Mouse (Mus musculus) hindbrain, embryonic 11.5 days (tissue): ENCODE measurements at regions not wholly inside any gene's neighbourhood (a gene's known extent, or its start where the extent isn't known, plus 50 kb on each side); places are given as distances from the start of the nearest gene placed in this dataset.
"Not testable (repeated sequence)": the region's sequence is repeated elsewhere in the genome, so short reads cannot be mapped to it uniquely, and the experiment has no call there.

Source experiments
- ATAC-seq: fragments of 200-750 bp; cut with Nextera tagmentation; 2 replicates; pipeline ENCODE4 v1.8.0; 2017; ENCODE audit warnings: mild to moderate bottlenecking, moderate TSS enrichment, moderate library complexity; ENCODE audit not compliant: low FRiP score
- DNase-seq: peaks from one replicate; pipeline ENCODE4 v3.0.0-alpha.2; 2015; ENCODE audit warnings: low spot score
- H3K27ac ChIP-seq: fragments of 300-500 bp; sonication (generic); 2 replicates; pipeline ENCODE4 v1.5.1; 2014; ENCODE audit warnings: mild to moderate bottlenecking, low read depth, low read length
- H3K27me3 ChIP-seq: fragments of 300-500 bp; sonication (generic); 2 replicates; pipeline ENCODE4 v1.6.1; 2014; ENCODE audit warnings: mild to moderate bottlenecking, low read length, moderate library complexity, mixed read lengths; ENCODE audit not compliant: control insufficient read depth, insufficient read depth
- H3K36me3 ChIP-seq: fragments of 300-500 bp; sonication (generic); 2 replicates; pipeline ENCODE4 v1.6.1; 2014; ENCODE audit warnings: mild to moderate bottlenecking, low read length, moderate library complexity, mixed read lengths; ENCODE audit not compliant: control insufficient read depth, insufficient read depth
- H3K4me1 ChIP-seq: fragments of 300-500 bp; sonication (generic); replicated peaks from 2 replicates; pipeline ENCODE4 v1.6.1; 2014; ENCODE audit warnings: low read length, mixed read lengths; ENCODE audit not compliant: control insufficient read depth, insufficient read depth
- H3K4me2 ChIP-seq: fragments of 300-500 bp; sonication (generic); replicated peaks from 2 replicates; pipeline ENCODE4 v1.6.1; 2014; ENCODE audit warnings: mild to moderate bottlenecking, low read depth, low read length
- H3K4me3 ChIP-seq: fragments of 300-500 bp; sonication (generic); 2 replicates; pipeline ENCODE4 v1.5.1; 2014; ENCODE audit warnings: low read depth, low read length
- H3K9ac ChIP-seq: fragments of 300-500 bp; sonication (generic); 2 replicates; pipeline ENCODE4 v1.6.1; 2014; ENCODE audit warnings: low read depth, low read length
- H3K9me3 ChIP-seq: fragments of 300-500 bp; sonication (generic); 2 replicates; pipeline ENCODE4 v1.6.1; 2016; ENCODE audit warnings: low read length; ENCODE audit not compliant: control insufficient read depth
- WGBS: fragments of 180-500 bp; shearing (Covaris S2); extraction: QIAGEN DNeasy Blood & Tissue Kit; methylation state at CpG from one replicate; pipeline ENCODE4 v1.1.7; 2014; 5-methylcytosine and 5-hydroxymethylcytosine counted together

DNA sequence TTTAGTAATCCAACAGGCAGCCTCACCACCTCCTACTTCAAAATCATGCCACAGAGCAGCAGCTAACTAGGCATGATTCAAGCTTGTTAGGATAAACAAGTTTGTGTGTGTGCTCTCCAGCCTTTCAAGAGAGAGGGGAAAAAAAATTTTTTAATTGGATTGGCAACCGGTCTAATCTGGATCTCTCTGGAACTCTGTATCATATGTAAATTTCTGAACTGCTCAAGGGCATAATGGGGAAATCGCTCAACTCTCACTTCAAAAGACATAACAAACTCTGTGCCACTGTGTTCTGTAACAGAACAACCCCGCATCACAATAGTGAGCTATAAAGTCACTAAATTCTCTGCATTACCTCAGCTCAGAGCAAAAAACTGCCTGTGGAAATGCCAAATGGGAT, 147.9 kb upstream of the Krtap11-1 start:
- DNase-seq (no peak), ATAC-seq (no peak)
- Histone ChIP-seq H3K9me3 (no peaks in the 10 kb centered on the region), H3K27ac (no peak overlapping the region), H3K4me1 (no peaks in the 10 kb centered on the region), H3K9ac (no peak overlapping the region), H3K4me2 (no peak overlapping the region), H3K36me3 (no peaks in the 10 kb centered on the region), H3K27me3 (no peaks in the 10 kb centered on the region), H3K4me3 (no peak overlapping the region)
- 80% methylated on average over 3 of the region's 3 CpGs for WGBS

- 86% methylated on average over 8 of the region's 8 CpGs for WGBS
- ATAC-seq, H3K9ac ChIP-seq, H3K4me3 ChIP-seq, H3K4me2 ChIP-seq, DNase-seq, H3K9me3 ChIP-seq, H3K27ac ChIP-seq, H3K36me3 ChIP-seq, H3K27me3 ChIP-seq, H3K4me1 ChIP-seq: not testable (repeated sequence)
Observed at GRCm38 (mm10) chr16:89715716-89716115, 144.7 kb upstream of the Krtap11-1 start.

GRCm38 (mm10) chr16:89704316-89704715, 133.3 kb upstream of the Krtap11-1 start:
- Histone ChIP-seq H3K36me3 (no peaks in the 10 kb centered on the region), H3K27ac (no peak overlapping the region), H3K4me3 (no peak overlapping the region), H3K4me2 (no peak overlapping the region), H3K4me1 (no peaks in the 10 kb centered on the region; the same call in 1 of the 2 replicates), H3K9me3 (no peaks in the 10 kb centered on the region), H3K27me3 (no peaks in the 10 kb centered on the region), H3K9ac (no peak overlapping the region)
- 85% methylated on average over 6 of the region's 6 CpGs for WGBS
- ATAC-seq = no peak
- no peak for DNase-seq

- H3K4me2 ChIP-seq = no peak overlapping the region
- no peaks in the 10 kb centered on the region for H3K27me3 ChIP-seq
- no peaks in the 10 kb centered on the region for H3K9me3 ChIP-seq
- no peak for DNase-seq
- H3K4me1 ChIP-seq = no peaks in the 10 kb centered on the region; the same call in 1 of the 2 replicates
- H3K27ac ChIP-seq = no peak overlapping the region
- 68% methylated on average over 10 of the region's 10 CpGs for WGBS
- no peak overlapping the region for H3K9ac ChIP-seq
- no peak for ATAC-seq
- no peak overlapping the region for H3K4me3 ChIP-seq
- no peaks in the 10 kb centered on the region for H3K36me3 ChIP-seq
Observed at GRCm38 (mm10) chr16:89703158-89703557, 132.2 kb upstream of the Krtap11-1 start.

- no peaks in the 10 kb centered on the region for H3K36me3 ChIP-seq
- 96% methylated on average over 2 of the region's 2 CpGs for WGBS
Observed at GRCm38 (mm10) chr16:89702406-89702805, 131.4 kb upstream of the Krtap11-1 start.

DNA sequence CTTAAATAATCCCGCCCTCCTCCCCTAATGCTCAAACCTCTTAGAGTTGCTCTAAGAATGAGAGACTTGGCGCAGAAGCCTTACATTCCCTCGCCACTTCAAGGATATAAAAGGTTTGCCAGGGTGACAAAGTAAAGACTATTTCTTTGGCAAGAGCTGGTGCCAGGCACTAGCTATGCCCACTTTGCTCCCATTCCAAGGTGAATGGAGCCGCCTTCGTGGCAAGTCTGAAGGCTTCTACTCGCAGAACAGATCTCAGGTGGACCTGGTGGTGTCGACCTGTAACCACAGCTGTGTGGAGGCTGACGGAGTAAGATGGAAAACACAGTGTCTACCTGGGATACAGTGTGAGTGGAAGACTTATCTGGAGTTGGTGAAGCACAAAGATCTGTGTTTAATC, 130.8 kb upstream of the Krtap11-1 start:
- Histone ChIP-seq H3K4me2 (no peak overlapping the region), H3K4me3 (no peak overlapping the region), H3K27ac (no peak overlapping the region), H3K9me3 (no peaks in the 10 kb centered on the region), H3K36me3 (no peaks in the 10 kb centered on the region), H3K9ac (no peak overlapping the region), H3K27me3 (no peaks in the 10 kb centered on the region), H3K4me1 (no peaks in the 10 kb centered on the region; the same call in 1 of the 2 replicates)
- no peak for DNase-seq
- 91% methylated on average over 8 of the region's 8 CpGs for WGBS
- no peak for ATAC-seq

More at GRCm38 (mm10) chr16:89702406-89702805, 131.4 kb upstream of the Krtap11-1 start:
- no peak overlapping the region for H3K9ac ChIP-seq
- DNase-seq (no peak), ATAC-seq (no peak)
- H3K4me3 ChIP-seq = no peak overlapping the region
- H3K27me3 ChIP-seq = no peaks in the 10 kb centered on the region
- H3K27ac ChIP-seq = no peak overlapping the region
- no peaks in the 10 kb centered on the region for H3K9me3 ChIP-seq
- H3K4me2 ChIP-seq = no peak overlapping the region
- no peaks in the 10 kb centered on the region; the same call in 1 of the 2 replicates for H3K4me1 ChIP-seq

- Histone ChIP-seq H3K27ac (no peak overlapping the region), H3K4me2 (no peak overlapping the region), H3K27me3 (no peaks in the 10 kb centered on the region), H3K4me3 (no peak overlapping the region), H3K9ac (no peak overlapping the region), H3K4me1 (no peaks in the 10 kb centered on the region; the same call in 1 of the 2 replicates), H3K9me3 (no peaks in the 10 kb centered on the region), H3K36me3 (no peaks in the 10 kb centered on the region)
- DNase-seq (peak; percentile 45), ATAC-seq (peak; percentile 46)
- 9% methylated on average over 2 of the region's 2 CpGs for WGBS
Observed at GRCm38 (mm10) chr16:89699710-89700109, 128.7 kb upstream of the Krtap11-1 start.

- no peaks in the 10 kb centered on the region for H3K36me3 ChIP-seq
- H3K27me3 ChIP-seq = no peaks in the 10 kb centered on the region
- no peak overlapping the region for H3K4me2 ChIP-seq
- WGBS = 88% methylated on average over 4 of the region's 4 CpGs
- no peaks in the 10 kb centered on the region for H3K9me3 ChIP-seq
- H3K4me1 ChIP-seq = no peaks in the 10 kb centered on the region; the same call in 1 of the 2 replicates
- H3K27ac ChIP-seq = no peak overlapping the region
- ATAC-seq = no peak
- H3K9ac ChIP-seq = no peak overlapping the region
- H3K4me3 ChIP-seq = no peak overlapping the region
- no peak for DNase-seq
Observed at GRCm38 (mm10) chr16:89695833-89696232, 124.8 kb upstream of the Krtap11-1 start.

- no peak for ATAC-seq
- WGBS = 94% methylated on average over 7 of the region's 7 CpGs
- no peak overlapping the region for H3K9ac ChIP-seq
Observed at GRCm38 (mm10) chr16:89695406-89695805, 124.4 kb upstream of the Krtap11-1 start.

More at GRCm38 (mm10) chr16:89695406-89695805, 124.4 kb upstream of the Krtap11-1 start:
- DNase-seq = no peak
- Histone ChIP-seq H3K4me1 (no peaks in the 10 kb centered on the region; the same call in 1 of the 2 replicates), H3K27ac (no peak overlapping the region), H3K36me3 (no peaks in the 10 kb centered on the region), H3K27me3 (no peaks in the 10 kb centered on the region), H3K9me3 (no peaks in the 10 kb centered on the region), H3K4me3 (no peak overlapping the region), H3K4me2 (no peak overlapping the region)
